Mouse (Mus musculus): ENCODE results near the gene Ugt1a6a. TPM values are rescaled to one million over a fixed set of nuclear protein-coding genes. Genes with fewer than 3 reads are reported as not detected.

The Ugt1a6a gene
- polyA plus RNA-seq, 1 experiment from 2014 or later = 21.3 TPM

DNA sequence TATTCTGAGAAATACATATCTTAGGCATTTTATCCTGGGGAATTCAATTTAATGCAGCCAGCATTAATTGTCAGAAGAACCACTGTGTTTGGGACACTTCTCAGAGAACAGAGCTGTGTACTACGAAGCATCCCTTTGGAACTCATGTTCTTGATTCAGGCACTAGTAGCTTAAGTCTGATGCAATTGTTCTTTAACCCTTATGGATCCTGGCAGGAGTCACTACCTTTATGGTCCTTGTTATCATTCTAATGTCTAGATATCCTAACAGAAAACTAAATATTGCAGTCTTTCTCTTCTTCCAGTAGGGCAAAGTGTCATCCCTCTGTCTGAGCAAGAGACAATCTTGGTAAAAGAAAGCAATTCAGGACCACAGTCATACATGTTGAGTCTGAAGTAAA, 78.5 kb downstream of the Ugt1a6a start:
- H3K27me3 ChIP-seq = no peaks in the 10 kb centered on the region
- in situ Hi-C loops (cut with MboI; ENCODE audit: low pct_unique_long_range_greater_than_20kb) = no loop called here
- TF ChIP-seq CTCF (IDR thresholded peaks at IDR 0.05) = no peak
- CTCF ChIA-PET = interaction anchor here (0.8 to 2.5 kb wide), 5 partner anchors 10 to 65 kb away, joined by 3 to 10 read pairs (median 4); partner anchors contain the start of genes Hjurp and Trpm8
- DNase-seq (ENCODE audit: low read depth, low spot score) (no peak), ATAC-seq (no peak)
- POLR2A ChIA-PET = no interaction called here

DNA sequence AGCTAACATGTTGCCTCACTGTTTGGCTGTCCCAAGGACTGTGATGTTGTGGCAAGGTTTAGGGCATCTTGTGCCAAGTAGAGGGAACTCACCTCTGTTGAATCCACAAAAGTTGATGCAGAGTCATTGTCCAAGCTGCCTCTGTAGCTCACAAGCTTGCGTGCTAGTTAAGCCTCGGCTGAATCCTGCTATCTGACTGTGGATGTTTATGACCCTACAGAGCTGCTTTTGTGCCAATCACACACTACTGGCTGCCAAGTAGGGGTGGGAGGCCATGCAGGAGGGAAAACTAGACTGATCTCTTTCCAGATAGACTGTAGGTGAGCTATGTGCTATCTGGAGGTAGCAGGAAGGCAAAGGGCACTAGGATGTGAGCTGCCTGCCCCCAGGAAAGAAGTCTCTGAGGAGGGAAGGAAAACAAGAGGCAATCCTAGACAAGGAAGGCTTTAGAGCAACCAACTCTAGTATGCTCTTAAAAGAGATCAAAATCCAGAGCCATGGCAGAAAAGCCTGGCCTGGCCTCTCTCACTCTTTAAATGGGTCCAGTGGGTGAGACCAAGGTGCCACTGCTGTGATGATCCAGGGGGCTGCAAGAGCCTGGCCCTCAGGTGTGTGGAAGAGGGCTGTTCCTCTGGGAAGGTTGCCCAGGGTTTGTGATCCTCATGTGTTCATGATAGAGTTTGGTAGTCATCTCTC, 79.3 kb downstream of the Ugt1a6a start:
- DNase-seq (ENCODE audit: low read depth, low spot score) = no peak
- no peaks in the 10 kb centered on the region for H3K27me3 ChIP-seq
- CTCF ChIA-PET = interaction anchor here (0.8 to 2.5 kb wide), 5 partner anchors 9 to 64 kb away, joined by 3 to 10 read pairs (median 4); partner anchors contain the start of genes Hjurp and Trpm8
- peak; percentile 18 for ATAC-seq
- no peak for TF ChIP-seq CTCF (IDR thresholded peaks at IDR 0.05)
- POLR2A ChIA-PET = no interaction called here
- in situ Hi-C loops (cut with MboI; ENCODE audit: low pct_unique_long_range_greater_than_20kb) = no loop called here

DNA sequence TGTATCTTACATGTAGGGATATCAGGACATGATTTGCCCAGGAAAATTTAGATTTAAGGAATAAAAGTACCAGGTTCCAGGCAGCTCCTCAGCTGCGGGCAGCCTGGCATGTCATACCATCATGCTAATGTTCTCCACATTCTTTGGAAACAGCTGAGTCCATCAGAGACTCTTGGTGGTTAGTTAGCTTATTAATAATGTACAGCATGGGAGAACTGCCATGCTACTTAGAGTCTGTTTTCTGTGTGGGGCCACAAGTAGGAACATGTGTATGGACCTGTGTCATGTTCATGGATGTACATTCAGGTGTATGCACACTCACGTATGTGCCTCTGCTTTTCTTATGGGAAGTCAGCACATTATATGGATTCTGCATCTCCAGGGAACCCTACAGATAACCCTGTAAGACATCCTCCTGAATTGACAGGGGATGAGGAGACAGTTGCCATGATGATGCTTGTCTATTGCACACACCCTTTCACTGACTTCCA, 79.9 kb downstream of the Ugt1a6a start:
- DNase-seq (ENCODE audit: low read depth, low spot score) (no peak), ATAC-seq (peak; percentile 5)
- ChIA-PET POLR2A (no interaction called here), CTCF (interaction anchor here (2.3 to 2.5 kb wide), 2 partner anchors 8 to 64 kb away, joined by 6 to 10 read pairs; partner anchors contain the start of genes Hjurp and Trpm8)
- no peaks in the 10 kb centered on the region for H3K27me3 ChIP-seq
- in situ Hi-C loops (cut with MboI; ENCODE audit: low pct_unique_long_range_greater_than_20kb) = no loop called here
- TF ChIP-seq CTCF (IDR thresholded peaks at IDR 0.05) = no peak

DNA sequence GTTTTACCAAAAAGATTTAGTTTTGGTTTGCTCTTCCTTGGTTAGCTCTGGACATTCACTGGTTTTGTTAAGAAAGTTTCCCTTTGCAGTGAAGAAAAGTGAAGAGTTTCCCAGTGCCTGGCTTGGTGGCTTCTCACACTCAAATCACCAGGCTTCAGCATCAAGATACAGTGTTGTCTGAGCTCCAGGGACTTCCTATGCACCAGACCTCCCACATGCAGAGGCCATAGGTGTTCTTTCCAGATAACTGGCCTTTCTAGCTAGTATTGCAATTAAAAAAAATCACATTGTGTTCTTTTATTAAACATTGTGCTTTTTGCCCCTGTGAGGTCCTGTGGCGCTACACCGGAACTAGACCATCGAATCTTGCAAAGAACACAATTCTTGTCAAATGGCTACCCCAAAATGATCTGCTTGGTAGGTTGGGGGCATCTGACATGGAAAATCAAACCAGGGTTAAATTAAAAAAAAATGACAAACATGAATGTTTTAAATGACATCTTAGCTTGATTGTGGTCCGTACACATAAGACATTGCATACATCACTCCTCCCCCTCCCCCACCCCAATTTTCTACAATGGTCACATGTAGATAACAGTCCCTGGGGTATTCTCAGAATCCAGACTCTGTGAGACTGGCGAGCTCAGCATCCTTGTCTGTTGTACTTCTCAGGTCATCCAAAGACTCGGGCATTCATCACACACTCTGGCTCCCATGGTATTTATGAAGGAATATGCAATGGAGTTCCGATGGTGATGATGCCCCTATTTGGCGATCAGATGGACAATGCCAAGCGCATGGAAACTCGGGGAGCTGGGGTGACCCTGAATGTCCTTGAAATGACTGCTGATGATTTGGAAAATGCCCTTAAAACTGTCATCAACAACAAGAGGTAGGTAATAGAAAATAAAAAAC, 81.1 kb downstream of the Ugt1a6a start:
- H3K27me3 ChIP-seq = no peaks in the 10 kb centered on the region
- no peak for DNase-seq (ENCODE audit: low read depth, low spot score)
- in situ Hi-C loops (cut with MboI; ENCODE audit: low pct_unique_long_range_greater_than_20kb) = no loop called here

DNA sequence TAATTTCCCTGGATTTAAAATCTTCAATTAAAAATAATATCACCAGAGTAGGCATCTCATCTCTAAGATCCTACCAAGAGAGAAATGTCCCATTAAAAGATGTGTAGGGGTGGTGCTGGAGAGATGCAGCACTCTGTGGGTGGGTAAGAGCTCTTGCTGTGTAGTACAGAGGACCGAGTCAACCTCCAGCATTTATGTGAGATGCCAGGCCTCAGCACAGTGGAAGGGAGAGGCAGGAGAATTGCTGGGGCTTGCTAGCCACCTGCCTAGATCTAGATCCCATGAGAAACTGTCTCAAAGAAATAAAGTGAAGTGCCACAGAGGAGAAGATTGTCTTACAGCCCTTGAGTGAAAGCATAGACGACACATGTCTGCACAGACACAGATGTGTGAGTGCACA, 81.9 kb downstream of the Ugt1a6a start:
- no peak for ATAC-seq
- no peak for DNase-seq (ENCODE audit: low read depth, low spot score)
- no peak for TF ChIP-seq CTCF (IDR thresholded peaks at IDR 0.05)
- no peaks in the 10 kb centered on the region for H3K27me3 ChIP-seq
- ChIA-PET POLR2A (no interaction called here), CTCF (interaction anchor here (2.4 kb wide), 1 partner anchor 8 kb away, joined by 5 read pairs; no protein-coding TSS in a partner anchor)
- in situ Hi-C loops (cut with MboI; ENCODE audit: low pct_unique_long_range_greater_than_20kb) = no loop called here

More for the DNA sequence above, 81.1 kb downstream of the Ugt1a6a start:
- TF ChIP-seq CTCF (IDR thresholded peaks at IDR 0.05) = no peak
- ChIA-PET POLR2A (no interaction called here), CTCF (interaction anchor here (0.9 to 2.3 kb wide), 3 partner anchors 20 to 62 kb away, joined by 3 to 6 read pairs (median 3); partner anchors contain the start of genes Hjurp and Trpm8)
- no peak for ATAC-seq

DNA sequence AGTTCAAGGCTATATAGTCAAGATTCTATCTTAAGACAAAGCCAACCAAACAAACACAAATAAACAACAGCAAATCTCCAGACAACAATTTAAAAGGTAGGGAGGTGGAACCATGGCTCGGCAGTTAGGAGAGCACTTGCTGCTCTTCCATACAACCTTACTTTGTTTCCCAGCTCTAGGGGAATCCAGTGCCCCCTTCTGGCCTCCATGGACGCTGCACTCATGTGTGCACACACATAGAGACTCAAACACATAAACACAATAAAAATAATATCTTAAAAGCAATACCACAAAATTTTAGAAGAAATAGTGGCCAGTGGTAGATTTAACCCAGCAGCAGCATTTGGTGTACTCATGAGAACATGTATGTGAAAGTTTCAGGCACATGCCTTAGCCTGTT, 82.5 kb downstream of the Ugt1a6a start:
- CTCF ChIA-PET = interaction anchor here (2.4 kb wide), 1 partner anchor 9 kb away, joined by 5 read pairs; no protein-coding TSS in a partner anchor
- DNase-seq (ENCODE audit: low read depth, low spot score) = no peak
- in situ Hi-C loops (cut with MboI; ENCODE audit: low pct_unique_long_range_greater_than_20kb) = no loop called here
- TF ChIP-seq CTCF (IDR thresholded peaks at IDR 0.05) = peak; percentile 49
- H3K27me3 ChIP-seq = no peaks in the 10 kb centered on the region
- no peak for ATAC-seq
- POLR2A ChIA-PET = interaction anchor here (0.8 kb wide), 1 partner anchor 27 kb away, joined by 3 read pairs; no protein-coding TSS in a partner anchor

DNA sequence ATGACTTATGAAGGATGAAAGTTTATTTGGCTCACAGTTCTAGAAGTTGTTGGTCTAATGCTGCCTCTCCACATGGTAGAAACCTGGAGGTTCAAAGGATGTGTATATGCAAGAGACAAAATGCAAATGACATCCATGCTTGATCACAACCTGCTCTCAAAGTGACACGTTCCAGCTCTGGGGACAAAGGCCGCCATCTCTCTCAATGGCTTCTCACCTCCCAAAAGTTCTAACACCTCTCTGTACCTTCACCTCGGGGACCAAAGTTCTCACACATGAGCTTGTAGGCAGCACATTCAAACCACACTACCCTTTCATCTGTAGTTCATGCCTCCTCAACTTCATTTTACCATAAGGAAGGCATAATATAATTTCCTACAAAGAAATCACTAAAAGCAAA, 83.0 kb downstream of the Ugt1a6a start:
- TF ChIP-seq CTCF (IDR thresholded peaks at IDR 0.05) = no peak
- ATAC-seq = no peak

DNA sequence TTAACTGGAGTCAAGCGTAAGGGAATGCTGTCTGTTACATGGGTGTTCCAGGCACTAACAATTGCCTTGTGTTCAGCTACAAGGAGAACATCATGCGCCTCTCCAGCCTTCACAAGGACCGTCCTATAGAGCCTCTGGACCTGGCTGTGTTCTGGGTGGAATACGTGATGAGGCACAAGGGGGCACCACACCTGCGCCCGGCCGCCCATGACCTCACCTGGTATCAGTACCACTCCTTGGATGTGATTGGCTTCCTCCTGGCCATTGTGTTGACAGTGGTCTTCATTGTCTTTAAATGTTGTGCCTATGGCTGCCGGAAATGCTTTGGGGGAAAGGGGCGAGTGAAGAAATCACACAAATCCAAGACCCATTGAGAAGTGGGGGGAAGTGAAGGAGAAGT, 83.4 kb downstream of the Ugt1a6a start:
- TF ChIP-seq CTCF (IDR thresholded peaks at IDR 0.05) = no peak
- ATAC-seq (no peak), DNase-seq (ENCODE audit: low read depth, low spot score) (no peak)
- ChIA-PET CTCF (interaction anchor here (1.5 to 2.4 kb wide), 2 partner anchors 9 to 15 kb away, joined by 3 to 5 read pairs; no protein-coding TSS in a partner anchor), POLR2A (no interaction called here)
- in situ Hi-C loops (cut with MboI; ENCODE audit: low pct_unique_long_range_greater_than_20kb) = no loop called here
- H3K27me3 ChIP-seq = no peaks in the 10 kb centered on the region

More for the DNA sequence above, 83.0 kb downstream of the Ugt1a6a start:
- DNase-seq (ENCODE audit: low read depth, low spot score) = no peak
- CTCF ChIA-PET = interaction anchor here (2.4 kb wide), 1 partner anchor 9 kb away, joined by 5 read pairs; no protein-coding TSS in a partner anchor
- POLR2A ChIA-PET = interaction anchor here (0.8 kb wide), 1 partner anchor 27 kb away, joined by 3 read pairs; no protein-coding TSS in a partner anchor
- no peaks in the 10 kb centered on the region for H3K27me3 ChIP-seq
- in situ Hi-C loops (cut with MboI; ENCODE audit: low pct_unique_long_range_greater_than_20kb) = no loop called here

DNA sequence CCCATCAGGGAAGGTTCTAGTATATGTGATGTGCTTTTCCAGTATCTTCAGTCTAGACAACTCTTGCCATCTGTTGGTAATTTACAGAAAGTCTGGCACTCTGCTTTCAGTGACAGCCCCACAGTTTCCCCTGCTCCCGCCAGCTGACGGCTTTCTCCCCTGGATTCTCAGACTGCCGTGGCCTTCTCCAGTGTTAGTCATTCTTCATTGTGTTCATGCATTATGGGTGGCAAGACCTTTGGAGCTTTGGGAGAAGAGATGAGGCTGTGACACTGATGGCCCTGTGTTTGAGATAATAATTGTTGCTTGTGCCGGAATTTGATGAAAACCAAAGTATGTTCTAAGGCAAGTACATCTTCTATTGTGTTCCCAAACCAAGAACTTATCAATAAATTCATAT, 84.0 kb downstream of the Ugt1a6a start:
- no peaks in the 10 kb centered on the region for H3K27me3 ChIP-seq
- CTCF ChIA-PET = interaction anchor here (1.5 to 2.4 kb wide), 3 partner anchors 10 to 18 kb away, joined by 3 to 5 read pairs (median 3); no protein-coding TSS in a partner anchor
- DNase-seq (ENCODE audit: low read depth, low spot score) (no peak), ATAC-seq (no peak)
- POLR2A ChIA-PET = no interaction called here
- in situ Hi-C loops (cut with MboI; ENCODE audit: low pct_unique_long_range_greater_than_20kb) = no loop called here
- no peak for TF ChIP-seq CTCF (IDR thresholded peaks at IDR 0.05)

DNA sequence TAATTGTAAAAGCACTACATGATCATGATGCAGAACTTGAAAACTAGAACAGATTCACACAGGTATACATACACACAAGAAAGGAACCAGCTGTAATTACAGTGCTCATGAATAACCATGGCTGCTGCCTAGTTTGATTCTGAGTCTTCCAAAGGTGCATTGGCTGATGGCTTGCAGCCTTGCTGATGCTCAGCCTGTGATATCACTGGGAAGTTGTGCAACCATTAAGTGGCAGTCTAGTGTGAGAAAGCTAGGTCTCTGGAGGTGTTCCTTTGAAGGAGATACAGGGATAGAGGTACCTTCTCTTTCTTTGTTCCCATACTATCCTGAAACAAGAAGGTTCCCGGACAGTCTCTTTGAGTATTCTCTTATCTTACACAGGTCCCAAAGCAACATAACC, 84.4 kb downstream of the Ugt1a6a start:
- DNase-seq (ENCODE audit: low read depth, low spot score) = no peak

More for the DNA sequence above, 84.4 kb downstream of the Ugt1a6a start:
- no peaks in the 10 kb centered on the region for H3K27me3 ChIP-seq
- in situ Hi-C loops (cut with MboI; ENCODE audit: low pct_unique_long_range_greater_than_20kb) = no loop called here
- TF ChIP-seq CTCF (IDR thresholded peaks at IDR 0.05) = no peak
- ATAC-seq = no peak
- CTCF ChIA-PET = interaction anchor here (1.5 to 2.4 kb wide), 3 partner anchors 10 to 17 kb away, joined by 3 to 5 read pairs (median 3); no protein-coding TSS in a partner anchor
- POLR2A ChIA-PET = interaction anchor here (0.9 kb wide), 1 partner anchor 15 kb away, joined by 3 read pairs; no protein-coding TSS in a partner anchor

Data from Patski (cell line).